Mouse (Mus musculus) C2C12 (cell line): ENCODE measurements at regions not wholly inside any gene's neighbourhood (a gene's known extent, or its start where the extent isn't known, plus 50 kb on each side); places are given as distances from the start of the nearest gene placed in this dataset.

Experiments used
- H3K27me3 ChIP-seq: one replicate; pipeline ENCODE4 v1.6.1; 2011; ENCODE audit not compliant: control insufficient read depth, insufficient read depth, insufficient read length
- H3K36me3 ChIP-seq: one replicate; pipeline ENCODE4 v1.6.1; 2011; ENCODE audit not compliant: control insufficient read depth, insufficient read depth
- H3K4me3 ChIP-seq: one replicate; pipeline ENCODE4 v1.5.1; 2011; ENCODE audit warnings: mild to moderate bottlenecking, control low read depth; ENCODE audit not compliant: poor library complexity, insufficient read depth, severe bottlenecking
- H3K79me2 ChIP-seq: one replicate; pipeline ENCODE4 v1.6.1; 2011; ENCODE audit not compliant: control insufficient read depth, insufficient read depth
- H3K79me3 ChIP-seq: one replicate; pipeline ENCODE4 v1.6.1; 2011; ENCODE audit warnings: low read depth, control low read depth
- H3ac ChIP-seq: one replicate; pipeline ENCODE3; 2011; ENCODE audit warnings: low read depth; ENCODE audit not compliant: control insufficient read depth, insufficient read length
- CEBPB ChIP-seq: IDR thresholded peaks from one replicate; pipeline ENCODE4 v1.6.1; 2011; ENCODE audit warnings: low read depth, mild to moderate bottlenecking, control low read depth, moderate library complexity
- CTCF ChIP-seq: IDR thresholded peaks from one replicate; pipeline ENCODE4 v1.5.1; 2011; ENCODE audit not compliant: control insufficient read depth, insufficient read depth, insufficient read length
- FOSL1 ChIP-seq: IDR thresholded peaks from one replicate; pipeline ENCODE4 v1.8.0; 2011; ENCODE audit warnings: mild to moderate bottlenecking, low read length; ENCODE audit not compliant: poor library complexity, insufficient read depth, severe bottlenecking
- MAX ChIP-seq: IDR thresholded peaks from one replicate; pipeline ENCODE4 v1.6.1; 2011; ENCODE audit warnings: mild to moderate bottlenecking, control low read depth
- MYOD1 ChIP-seq: IDR thresholded peaks from one replicate; pipeline ENCODE4 v1.6.1; 2011; ENCODE audit warnings: low read depth; ENCODE audit not compliant: control insufficient read depth, insufficient read length
- MYOG ChIP-seq: IDR thresholded peaks from one replicate; pipeline ENCODE4 v1.6.1; 2011; ENCODE audit not compliant: control insufficient read depth, insufficient read length; ENCODE audit errors: extremely low read depth
- USF1 ChIP-seq: IDR thresholded peaks from one replicate; pipeline ENCODE4 v1.6.1; 2011; ENCODE audit warnings: low read depth, mild to moderate bottlenecking, control low read depth, moderate library complexity

DNA sequence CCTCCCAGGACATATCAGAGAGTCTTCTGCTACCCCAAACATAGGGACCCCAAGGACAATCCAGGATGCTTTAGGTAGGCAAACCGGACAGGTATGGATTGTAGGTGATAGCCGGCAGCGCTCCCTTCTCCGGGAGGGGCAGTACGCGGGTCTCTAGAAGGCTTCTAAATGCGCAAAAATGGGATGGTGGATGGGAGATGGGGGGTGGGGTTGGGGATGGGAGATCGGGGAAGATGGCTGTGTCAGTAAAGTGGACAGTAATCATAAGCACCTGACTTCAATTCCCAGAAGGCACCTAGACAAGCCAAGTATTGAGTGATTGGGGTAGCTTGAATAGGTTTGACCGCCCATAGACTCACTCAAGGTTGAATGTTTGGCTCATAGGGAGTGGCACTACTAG, 59.1 kb upstream of the 1700021F07Rik start:
- H3K79me2 ChIP-seq, result no peaks in the 10 kb centered on the region
- H3ac ChIP-seq, result no peak overlapping the region
- H3K4me3 ChIP-seq, result no peak overlapping the region
- TF ChIP-seq CTCF (no peak), USF1 (no peak), CEBPB (no peak), MAX (no peak), FOSL1 (no peak), MYOG (no peak), MYOD1 (no peak)
- H3K79me3 ChIP-seq, result no peaks in the 10 kb centered on the region
- no peaks in the 10 kb centered on the region for H3K36me3 ChIP-seq
- H3K27me3 ChIP-seq, result peaks cover 8% of the 10 kb centered on the region

DNA sequence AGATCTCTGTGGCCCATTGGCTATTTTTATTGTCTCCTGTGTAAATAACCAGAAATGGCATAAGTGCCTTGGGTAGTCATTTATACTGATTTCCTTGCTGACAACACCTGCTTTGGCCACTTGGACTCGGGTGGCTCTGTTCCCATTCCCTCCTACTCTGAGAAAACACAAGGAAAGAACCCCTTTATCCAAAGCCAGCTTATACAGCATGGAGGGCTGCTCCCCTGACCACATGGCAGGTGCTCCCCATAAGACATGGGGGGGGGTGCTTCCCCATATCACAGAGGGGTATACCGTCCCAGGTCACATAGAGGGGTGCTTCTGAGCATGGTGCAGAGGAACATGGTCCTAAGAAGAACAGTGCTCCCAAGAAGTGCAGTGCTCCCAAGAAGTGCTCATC, 57.8 kb upstream of the 1700021F07Rik start:
- no peaks in the 10 kb centered on the region for H3K36me3 ChIP-seq
- H3K27me3 ChIP-seq, result peaks cover 15% of the 10 kb centered on the region
- H3ac ChIP-seq, result no peak overlapping the region
- H3K4me3 ChIP-seq, result no peak overlapping the region
- TF ChIP-seq MAX, result no peak
- TF ChIP-seq MYOG, result no peak
- TF ChIP-seq USF1, result no peak
- TF ChIP-seq MYOD1, result no peak
- TF ChIP-seq FOSL1, result no peak
- TF ChIP-seq CEBPB, result no peak
- TF ChIP-seq CTCF, result no peak
- H3K79me2 ChIP-seq, result no peaks in the 10 kb centered on the region
- H3K79me3 ChIP-seq, result no peaks in the 10 kb centered on the region

DNA sequence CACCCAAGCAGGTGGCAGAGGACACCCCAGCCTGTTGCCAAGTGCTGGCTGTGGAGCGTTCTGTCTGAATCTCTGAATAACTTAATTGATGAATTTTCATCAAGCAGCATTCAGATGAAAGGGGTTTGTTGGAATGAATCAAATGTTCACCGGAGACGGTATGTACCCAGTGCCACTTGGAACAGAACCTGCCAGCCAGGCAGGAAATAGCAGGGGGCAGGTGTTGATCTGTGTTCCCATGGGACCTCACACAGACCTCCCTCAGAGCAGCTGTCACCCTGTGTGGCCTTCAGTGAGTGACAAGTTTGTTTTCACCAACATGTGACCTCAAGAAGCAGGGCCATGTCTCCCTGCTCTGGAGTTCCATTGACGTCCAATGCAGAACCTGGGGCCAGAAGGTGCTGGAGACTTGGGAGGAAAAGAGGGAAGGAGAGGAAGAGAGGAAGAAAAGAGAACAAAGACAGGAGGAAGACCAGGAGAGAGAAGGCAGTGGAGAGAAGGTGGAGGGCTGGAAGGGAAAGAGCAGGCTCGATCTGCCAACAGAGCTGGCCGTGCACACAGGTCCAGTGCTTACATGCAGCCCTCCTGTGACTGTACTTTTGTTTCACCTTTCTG, 57.3 kb upstream of the 1700021F07Rik start:
- TF ChIP-seq MAX (no peak), CEBPB (no peak), MYOD1 (no peak), FOSL1 (no peak), USF1 (no peak), CTCF (no peak), MYOG (no peak)
- Histone ChIP-seq H3K4me3 (no peak overlapping the region), H3K79me3 (no peaks in the 10 kb centered on the region), H3ac (no peak overlapping the region), H3K79me2 (no peaks in the 10 kb centered on the region), H3K36me3 (no peaks in the 10 kb centered on the region), H3K27me3 (peaks cover 15% of the 10 kb centered on the region)

DNA sequence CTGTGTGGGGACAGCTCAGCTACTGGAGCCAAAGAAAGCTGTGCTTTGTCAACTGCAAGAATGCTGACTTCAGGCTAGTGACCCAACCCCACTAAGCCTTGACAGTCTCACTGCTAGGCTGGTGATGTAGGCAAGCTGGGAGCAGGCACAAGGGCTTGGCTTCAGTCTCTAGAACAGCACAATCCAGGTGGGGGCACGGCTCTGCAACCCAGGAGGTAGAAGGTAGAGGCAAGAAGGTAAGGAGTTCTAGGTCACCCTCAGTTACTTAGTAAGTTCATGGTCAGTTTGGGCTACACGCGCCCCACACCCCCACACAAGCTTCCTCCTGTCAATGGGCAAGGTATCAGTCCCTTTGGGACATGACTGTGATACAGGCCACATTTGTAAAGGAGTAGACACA, 54.2 kb upstream of the 1700021F07Rik start:
- Histone ChIP-seq H3K79me3 (no peaks in the 10 kb centered on the region), H3K27me3 (peaks cover 15% of the 10 kb centered on the region), H3ac (no peak overlapping the region), H3K4me3 (no peak overlapping the region), H3K79me2 (no peaks in the 10 kb centered on the region), H3K36me3 (no peaks in the 10 kb centered on the region)
- no peak for TF ChIP-seq CTCF
- TF ChIP-seq MYOD1, result no peak
- TF ChIP-seq MAX, result no peak
- no peak for TF ChIP-seq CEBPB
- TF ChIP-seq FOSL1, result no peak
- no peak for TF ChIP-seq USF1
- no peak for TF ChIP-seq MYOG

GRCm38 (mm10) chr2:173469756-173470155, 52.6 kb upstream of the 1700021F07Rik start:
- H3ac ChIP-seq, result no peak overlapping the region
- no peaks in the 10 kb centered on the region for H3K79me2 ChIP-seq
- no peak overlapping the region for H3K4me3 ChIP-seq
- no peaks in the 10 kb centered on the region for H3K79me3 ChIP-seq
- no peaks in the 10 kb centered on the region for H3K36me3 ChIP-seq
- TF ChIP-seq MYOD1, result no peak
- no peak for TF ChIP-seq CTCF
- no peak for TF ChIP-seq MAX
- TF ChIP-seq CEBPB, result no peak
- no peak for TF ChIP-seq MYOG
- no peak for TF ChIP-seq FOSL1
- peaks cover 15% of the 10 kb centered on the region for H3K27me3 ChIP-seq
